In the genomic region with DNA sequence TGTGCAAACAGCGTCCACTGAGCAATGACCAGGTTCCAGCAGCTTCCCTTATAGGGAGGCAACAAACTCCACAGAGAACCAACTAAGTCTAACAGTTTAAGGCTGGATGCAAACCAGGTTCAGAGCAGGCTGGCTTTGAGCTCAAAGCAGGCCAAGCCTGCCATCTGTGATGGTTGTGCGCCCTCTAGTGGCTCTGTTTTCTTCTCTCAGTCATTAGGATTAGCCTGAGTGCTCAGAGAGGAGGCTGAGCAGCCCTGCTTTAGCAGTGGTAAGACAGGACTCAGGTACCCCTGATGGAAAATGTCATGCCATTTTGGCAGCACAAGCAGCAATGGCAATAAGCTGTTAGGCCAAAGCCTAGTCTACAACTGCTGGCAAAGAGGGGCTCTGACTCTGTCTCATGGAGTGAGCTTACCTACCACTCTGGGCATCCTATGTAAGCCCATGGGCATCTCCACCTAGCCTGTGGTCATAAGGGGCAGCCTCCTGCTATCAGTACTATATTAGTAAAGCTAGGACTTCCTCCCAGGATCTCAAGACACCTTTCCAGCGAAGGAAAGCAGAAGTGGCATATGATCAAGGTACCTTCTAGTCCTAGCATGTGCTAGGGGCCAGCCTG, we compare ENCODE assay signal across 8 mouse cellular contexts. TPM values are rescaled to one million over a fixed set of nuclear protein-coding genes. Genes with fewer than 3 reads are reported as not detected.
DNase-seq lines count a peak whose midpoint lies in the region; ATAC-seq lines count a peak whose summit lies in the region.

No protein-coding gene starts in this region.

- no peaks in the 10 kb centered on the region for H3K9me3 ChIP-seq in heart, embryonic 16.5 days (replicated peaks; ENCODE audit: control insufficient read depth, low read length)
- H3K9me3 ChIP-seq in liver, embryonic 12.5 days (replicated peaks), result no peaks in the 10 kb centered on the region
- no peaks in the 10 kb centered on the region for H3K9me3 ChIP-seq in stomach, embryonic 14.5 days (ENCODE audit: control insufficient read depth, low read depth, low read length)

- H3K4me1 ChIP-seq in heart, embryonic 16.5 days (ENCODE audit: control insufficient read depth, insufficient read depth, low read length), result peaks cover 3% of the 10 kb centered on the region; the same call in 1 of the 2 replicates
- H3K4me1 ChIP-seq in liver, embryonic 12.5 days, result no peaks in the 10 kb centered on the region; the same call in 1 of the 2 replicates
- no peaks in the 10 kb centered on the region for H3K4me1 ChIP-seq in stomach, embryonic 14.5 days (ENCODE audit: control insufficient read depth, insufficient read depth, low read length)

- H3K36me3 ChIP-seq in heart, embryonic 16.5 days (ENCODE audit: control insufficient read depth, insufficient read depth), result peaks cover 12% of the 10 kb centered on the region; the same call in 1 of the 2 replicates
- peaks cover 76% of the 10 kb centered on the region for H3K36me3 ChIP-seq in liver, embryonic 12.5 days
- H3K36me3 ChIP-seq in stomach, embryonic 14.5 days (ENCODE audit: control insufficient read depth, insufficient read depth, low read length), result peaks cover 13% of the 10 kb centered on the region

- no peak overlapping the region for H3K27ac ChIP-seq in heart, embryonic 16.5 days (ENCODE audit: low read length)
- H3K27ac ChIP-seq in liver, embryonic 12.5 days, result no peak overlapping the region
- no peak overlapping the region for H3K27ac ChIP-seq in stomach, embryonic 14.5 days (ENCODE audit: low read length)

- no peak overlapping the region for H3K4me2 ChIP-seq in heart, embryonic 16.5 days (ENCODE audit: low read depth, low read length)
- H3K4me2 ChIP-seq in liver, embryonic 12.5 days, result no peak overlapping the region
- no peak overlapping the region for H3K4me2 ChIP-seq in stomach, embryonic 14.5 days (replicated peaks; ENCODE audit: low read depth, low read length)

- no peaks in the 10 kb centered on the region for H3K27me3 ChIP-seq in heart, embryonic 16.5 days (ENCODE audit: control insufficient read depth, insufficient read depth, low read length)
- H3K27me3 ChIP-seq in liver, embryonic 12.5 days (replicated peaks), result no peaks in the 10 kb centered on the region
- H3K27me3 ChIP-seq in stomach, embryonic 14.5 days (ENCODE audit: control insufficient read depth, insufficient read depth, low read length), result no peaks in the 10 kb centered on the region

- peak; percentile 97 for ATAC-seq in CD4-positive, CD25-positive, alpha-beta regulatory T cell, adult 4 months
- ATAC-seq in erythroid progenitor cell, adult 5-6 weeks (replicated peaks; ENCODE audit: low FRiP score, poor library complexity, severe bottlenecking), result peak; percentile 84
- ATAC-seq in heart, embryonic 16.5 days (replicated peaks; ENCODE audit: extremely low read depth, insufficient read depth, low FRiP score), result peak; percentile 76
- ATAC-seq in liver, embryonic 12.5 days, result peak; percentile 77
- peak; percentile 87; the same call in 1 of the 2 replicates for ATAC-seq in stomach, embryonic 14.5 days (ENCODE audit: insufficient number of reproducible peaks, insufficient read depth, low FRiP score, low read depth)

- no peak overlapping the region for H3K4me3 ChIP-seq in heart, embryonic 16.5 days (ENCODE audit: low read length)
- no peak overlapping the region for H3K4me3 ChIP-seq in liver, embryonic 12.5 days
- H3K4me3 ChIP-seq in stomach, embryonic 14.5 days (ENCODE audit: low read depth, low read length), result no peak overlapping the region

- DNase-seq in brain, embryonic 18.5 days (ENCODE audit: low read depth, low spot score), result peak; percentile 66
- DNase-seq in kidney, postnatal 14 days, result peak; percentile 91
- DNase-seq in neural tube, embryonic 10.5 days (ENCODE audit: extremely low spot score, low spot score), result peak; percentile 88

- H3K9ac ChIP-seq in heart, embryonic 16.5 days (ENCODE audit: low read length), result no peak overlapping the region
- no peak overlapping the region for H3K9ac ChIP-seq in liver, embryonic 12.5 days
- H3K9ac ChIP-seq in stomach, embryonic 14.5 days (replicated peaks; ENCODE audit: low read depth, low read length), result no peak overlapping the region

- WGBS in heart, embryonic 16.5 days, result 17% methylated on average over 3 of the region's 3 CpGs
- 33% methylated on average over 3 of the region's 3 CpGs for WGBS in liver, embryonic 12.5 days (ENCODE audit: insufficient replicate concordance)
- WGBS in stomach, embryonic 14.5 days, result 32% methylated on average over 3 of the region's 3 CpGs

RNA-seq across cellular contexts. Expression of a gene that starts 12.3 kb away (rescaled TPM):
- 100 to 1,000 TPM; 102 to 174 TPM for polyA plus RNA-seq in CD4-positive, CD25-positive, alpha-beta regulatory T cell, adult 4 months (2017; shearing (Covaris generic))
- total RNA-seq in erythroid progenitor cell, adult 5-6 weeks (2015; ENCODE audit: low replicate concordance), result 19.8 and 36.5 TPM in 2 replicates
- total RNA-seq in erythroid progenitor cell, adult 5-6 weeks (2017; ENCODE audit: low replicate concordance), result 7.3 and 14.8 TPM in 2 replicates
- polyA plus RNA-seq in heart, embryonic 16.5 days (2015; fragmentation: Nextera tagmentation; extraction: Ambion mirVana), result 13.7 TPM in 2 replicates
- polyA plus RNA-seq in liver, embryonic 12.5 days (2016; fragmentation: Nextera tagmentation; extraction: Ambion mirVana), result 11.3 and 11.9 TPM in 2 replicates
- 15.0 and 16.6 TPM in 2 replicates for polyA plus RNA-seq in stomach, embryonic 14.5 days (2014; fragmentation: Nextera tagmentation; extraction: Ambion mirVana)

RNA-seq across cellular contexts. Expression of a gene that starts 27.5 kb away (rescaled TPM):
- polyA plus RNA-seq in CD4-positive, CD25-positive, alpha-beta regulatory T cell, adult 4 months (2017; shearing (Covaris generic)), result 10 to 100 TPM; 24.4 to 29.0 TPM
- 10.1 and 12.6 TPM in 2 replicates for total RNA-seq in erythroid progenitor cell, adult 5-6 weeks (2015; ENCODE audit: low replicate concordance)
- 10.9 and 14.3 TPM in 2 replicates for total RNA-seq in erythroid progenitor cell, adult 5-6 weeks (2017; ENCODE audit: low replicate concordance)
- 87.5 and 88.7 TPM in 2 replicates for polyA plus RNA-seq in heart, embryonic 16.5 days (2015; fragmentation: Nextera tagmentation; extraction: Ambion mirVana)
- 69.2 and 74.2 TPM in 2 replicates for polyA plus RNA-seq in liver, embryonic 12.5 days (2016; fragmentation: Nextera tagmentation; extraction: Ambion mirVana)
- polyA plus RNA-seq in stomach, embryonic 14.5 days (2014; fragmentation: Nextera tagmentation; extraction: Ambion mirVana), result 57.8 and 61.6 TPM in 2 replicates

RNA-seq across cellular contexts. Expression of a gene that starts 27.6 kb away (rescaled TPM):
- 1 to 10 TPM; 2.2 to 2.9 TPM for polyA plus RNA-seq in CD4-positive, CD25-positive, alpha-beta regulatory T cell, adult 4 months (2017; shearing (Covaris generic))
- total RNA-seq in erythroid progenitor cell, adult 5-6 weeks (2015; ENCODE audit: low replicate concordance), result not detected in 2 replicates
- not detected in 2 replicates for total RNA-seq in erythroid progenitor cell, adult 5-6 weeks (2017; ENCODE audit: low replicate concordance)
- 15.7 and 17.2 TPM in 2 replicates for polyA plus RNA-seq in heart, embryonic 16.5 days (2015; fragmentation: Nextera tagmentation; extraction: Ambion mirVana)
- 4.7 and 5.0 TPM in 2 replicates for polyA plus RNA-seq in liver, embryonic 12.5 days (2016; fragmentation: Nextera tagmentation; extraction: Ambion mirVana)
- 17.5 and 20.4 TPM in 2 replicates for polyA plus RNA-seq in stomach, embryonic 14.5 days (2014; fragmentation: Nextera tagmentation; extraction: Ambion mirVana)

RNA-seq across cellular contexts. Expression of a gene that starts 42.5 kb away (rescaled TPM):
- 10 to 100 TPM; 35.7 TPM for polyA plus RNA-seq in CD4-positive, CD25-positive, alpha-beta regulatory T cell, adult 4 months (2017; shearing (Covaris generic))
- total RNA-seq in erythroid progenitor cell, adult 5-6 weeks (2015; ENCODE audit: low replicate concordance), result 9.4 and 16.8 TPM in 2 replicates
- 3.9 and 9.6 TPM in 2 replicates for total RNA-seq in erythroid progenitor cell, adult 5-6 weeks (2017; ENCODE audit: low replicate concordance)
- 91.2 and 122 TPM in 2 replicates for polyA plus RNA-seq in heart, embryonic 16.5 days (2015; fragmentation: Nextera tagmentation; extraction: Ambion mirVana)
- polyA plus RNA-seq in liver, embryonic 12.5 days (2016; fragmentation: Nextera tagmentation; extraction: Ambion mirVana), result 76.2 and 81.9 TPM in 2 replicates
- 84.7 and 85.5 TPM in 2 replicates for polyA plus RNA-seq in stomach, embryonic 14.5 days (2014; fragmentation: Nextera tagmentation; extraction: Ambion mirVana)

RNA-seq across cellular contexts. Expression of a gene that starts 51.9 kb away (rescaled TPM):
- 10 to 100 TPM in 1 of 2 experiments, 1 to 10 TPM in 1; 7.4 to 10.3 TPM for polyA plus RNA-seq in CD4-positive, CD25-positive, alpha-beta regulatory T cell, adult 4 months (2017; shearing (Covaris generic))
- total RNA-seq in erythroid progenitor cell, adult 5-6 weeks (2015; ENCODE audit: low replicate concordance), result 22.2 and 37.8 TPM in 2 replicates
- 24.3 and 41.7 TPM in 2 replicates for total RNA-seq in erythroid progenitor cell, adult 5-6 weeks (2017; ENCODE audit: low replicate concordance)
- 29.7 and 29.9 TPM in 2 replicates for polyA plus RNA-seq in heart, embryonic 16.5 days (2015; fragmentation: Nextera tagmentation; extraction: Ambion mirVana)
- 50.0 and 53.0 TPM in 2 replicates for polyA plus RNA-seq in liver, embryonic 12.5 days (2016; fragmentation: Nextera tagmentation; extraction: Ambion mirVana)
- 69.7 and 70.6 TPM in 2 replicates for polyA plus RNA-seq in stomach, embryonic 14.5 days (2014; fragmentation: Nextera tagmentation; extraction: Ambion mirVana)
